Mouse (Mus musculus): ENCODE data around the gene Mbtps2. TPM values are rescaled to one million over a fixed set of nuclear protein-coding genes. Genes with fewer than 3 reads are reported as not detected.

Gene Mbtps2
- total and polyA plus RNA-seq, 3 experiments: 5.8 to 30.2 (median 12.4) TPM

GRCm38 (mm10) chrX:157598186-157598996, at the start of gene Mbtps2 (continued):
- peak; percentile 87 for TF ChIP-seq UBTF (IDR thresholded peaks at IDR 0.05; ENCODE audit: low read depth, low read length)

- Histone ChIP-seq H3K9ac (ENCODE audit: insufficient read depth, low read depth) (no peak overlapping the region), H3K4me1 (ENCODE audit: control insufficient read depth in 1 of 2, insufficient read depth in 2 of 2) (no peaks in the 10 kb centered on the region), H3K9me3 (replicated peaks; ENCODE audit: low read length) (no peaks in the 10 kb centered on the region), H3K36me3 (replicated peaks in 1 of 2; ENCODE audit: control insufficient read depth in 1 of 2, insufficient read depth in 1 of 2, low read length in 1 of 2) (no peaks in the 10 kb centered on the region), H3K4me2 (ENCODE audit: insufficient read depth, low read depth, poor library complexity, severe bottlenecking) (no peak overlapping the region), H3K27me3 (replicated peaks) (peaks cover 2% of the 10 kb centered on the region), H3K27ac (ENCODE audit: insufficient read depth, low read depth) (no peak overlapping the region), H3K4me3 (replicated peaks in 1 of 3; ENCODE audit: low read depth in 2 of 3, low read length in 2 of 3, poor library complexity in 1 of 3) (no peak overlapping the region), H3K79me2 (replicated peaks; ENCODE audit: control insufficient read depth, extremely low read depth, insufficient read depth, poor library complexity, severe bottlenecking) (no peaks in the 10 kb centered on the region)
- in situ Hi-C loops (cut with MboI; ENCODE audit: low pct_ligation_motif_present, low pct_unique_long_range_greater_than_20kb, low sequenced_read_pairs) (no loop called here), dilution Hi-C loops (cut with MboI; ENCODE audit: extremely low pct_ligation_motif_present, extremely low pct_unique_long_range_greater_than_20kb, low sequenced_read_pairs) (no loop called here)
- no peak for DNase-seq (ENCODE audit: extremely low read depth)
- TF ChIP-seq SIN3A (IDR thresholded peaks at IDR 0.05; ENCODE audit: low read length) (no peak), TBP (conservative IDR thresholded peaks at IDR 0.05; ENCODE audit: low read depth, low read length) (no peak), EP300 (IDR thresholded peaks at IDR 0.05; ENCODE audit: low read length) (no peak), MAX (IDR thresholded peaks at IDR 0.05; ENCODE audit: low read length) (no peak), SMC3 (IDR thresholded peaks at IDR 0.05; ENCODE audit: low read depth, low read length) (no peak), CHD2 (IDR thresholded peaks at IDR 0.05; ENCODE audit: low read length) (no peak), TCF12 (IDR thresholded peaks at IDR 0.05; ENCODE audit: low read depth, low read length) (no peak), MAFK (IDR thresholded peaks at IDR 0.05; ENCODE audit: insufficient replicate concordance, low read length) (no peak), NELFE (IDR thresholded peaks at IDR 0.05; ENCODE audit: low read depth, low read length) (no peak), HCFC1 (IDR thresholded peaks at IDR 0.05; ENCODE audit: low read depth, low read length) (no peak), GABPA (IDR thresholded peaks at IDR 0.05; ENCODE audit: insufficient replicate concordance, low read depth, low read length) (no peak), JUN (IDR thresholded peaks at IDR 0.05; ENCODE audit: insufficient read depth, low read depth, low read length) (no peak), MYC (IDR thresholded peaks at IDR 0.05; ENCODE audit: low read depth, low read length) (no peak), KAT2A (IDR thresholded peaks at IDR 0.05; ENCODE audit: insufficient replicate concordance, low read length) (no peak), MXI1 (IDR thresholded peaks at IDR 0.05; ENCODE audit: low read depth, low read length) (no peak), CHD1 (IDR thresholded peaks at IDR 0.05; ENCODE audit: low read depth, low read length) (no peak), ETS1 (conservative IDR thresholded peaks at IDR 0.05; ENCODE audit: low read depth, low read length) (no peak), MEF2A (IDR thresholded peaks at IDR 0.05; ENCODE audit: borderline replicate concordance, low read depth, low read length) (no peak), ZMIZ1 (IDR thresholded peaks at IDR 0.05; ENCODE audit: low read depth, low read length) (no peak), CTCF (conservative IDR thresholded peaks at IDR 0.05 in 1 of 2, IDR thresholded peaks at IDR 0.05 in 1 of 2; ENCODE audit: low read depth in 2 of 2, low read length in 2 of 2) (no peak)
These were observed 47.9 kb upstream of the Mbtps2 start for GRCm38 (mm10) chrX:157646399-157646798.
